Mouse (Mus musculus) kidney, adult 2 months (tissue): ENCODE measurements around the gene Gm28374. TPM values are rescaled to one million over a fixed set of nuclear protein-coding genes. Genes with fewer than 3 reads are reported as not detected.

Experiments
- DNase-seq: peaks from one replicate; pipeline ENCODE4 v3.0.0; 2021
- H3K27ac ChIP-seq: fragments of 200-500 bp; 2 replicates; pipeline ENCODE4 v1.5.1; 2012; ENCODE audit warnings: low read depth, low read length, control low read depth, inconsistent platforms; ENCODE audit not compliant: insufficient read depth
- H3K27me3 ChIP-seq: fragments of 200-500 bp; replicated peaks from 2 replicates; pipeline ENCODE4 v1.6.1; 2012; ENCODE audit warnings: mild to moderate bottlenecking, moderate library complexity, low read length, inconsistent platforms; ENCODE audit not compliant: control insufficient read depth, insufficient read depth
- H3K36me3 ChIP-seq: fragments of 200-500 bp; 2 replicates; pipeline ENCODE4 v1.6.1; 2012; ENCODE audit warnings: mild to moderate bottlenecking, moderate library complexity, low read length, inconsistent platforms; ENCODE audit not compliant: control insufficient read depth, insufficient read depth
- H3K4me1 ChIP-seq: fragments of 200-500 bp; 2 replicates; pipeline ENCODE4 v1.6.1; 2011; ENCODE audit warnings: low read length; ENCODE audit not compliant: control insufficient read depth, insufficient read depth
- H3K4me3 ChIP-seq: fragments of 200-500 bp; 2 replicates; pipeline ENCODE4 v1.5.1; 2011; ENCODE audit warnings: mild to moderate bottlenecking, low read depth, low read length, control low read depth; ENCODE audit not compliant: insufficient read depth
- CTCF ChIP-seq: fragments of 200-500 bp; conservative IDR thresholded peaks from 2 replicates; pipeline ENCODE4 v1.5.1; 2011; ENCODE audit warnings: low read depth, mild to moderate bottlenecking, control low read depth, low read length, moderate library complexity, mixed read lengths; ENCODE audit not compliant: insufficient read depth, insufficient read length
- POLR2A ChIP-seq: fragments of 200-500 bp; IDR thresholded peaks from one replicate; pipeline ENCODE4 v1.6.1; 2011; ENCODE audit warnings: low read depth, low read length, control low read depth
- WGBS: fragments of 180-500 bp; shearing (Covaris S2); methylation state at CpG from one replicate; pipeline ENCODE4 v1.1.7; 2018; 5-methylcytosine and 5-hydroxymethylcytosine counted together
- polyA plus RNA-seq: library from polyadenylated mRNA; depleted of rRNA; stranded (reverse); fragments of >200 nt; gene quantifications from 2 replicates; pipeline ENCODE4 v1.2.3, GENCODE M21; 2012

Gm28374 gene
- polyA plus RNA-seq, 1 experiment: not detected

- no peak for TF ChIP-seq CTCF
- no peak for TF ChIP-seq POLR2A
- WGBS: 93% methylated on average over 31 of the region's 31 CpGs
- Histone ChIP-seq H3K4me3 (no peak overlapping the region), H3K4me1 (peaks cover 8% of the 10 kb centered on the region; the same call in 1 of the 2 replicates), H3K27ac (no peak overlapping the region), H3K36me3 (no peaks in the 10 kb centered on the region; the same call in 1 of the 2 replicates), H3K27me3 (no peaks in the 10 kb centered on the region)
- DNase-seq: no peak
Observed at GRCm38 (mm10) chr19:6070571-6071250, 11.3 kb downstream of the Gm28374 start.

- Histone ChIP-seq H3K27me3 (no peaks in the 10 kb centered on the region), H3K36me3 (no peaks in the 10 kb centered on the region; the same call in 1 of the 2 replicates), H3K27ac (no peak overlapping the region), H3K4me3 (no peak overlapping the region), H3K4me1 (peaks cover 8% of the 10 kb centered on the region; the same call in 1 of the 2 replicates)
- DNase-seq: no peak
- TF ChIP-seq CTCF (no peak), POLR2A (no peak)
- WGBS: 91% methylated on average over 10 of the region's 10 CpGs
Observed at GRCm38 (mm10) chr19:6069851-6070250, 12.2 kb downstream of the Gm28374 start.

GRCm38 (mm10) chr19:6068951-6069350 lies 13.1 kb downstream of the Gm28374 start:
- TF ChIP-seq POLR2A (no peak), CTCF (no peak)
- WGBS: 78% methylated on average over 4 of the region's 4 CpGs

DNA sequence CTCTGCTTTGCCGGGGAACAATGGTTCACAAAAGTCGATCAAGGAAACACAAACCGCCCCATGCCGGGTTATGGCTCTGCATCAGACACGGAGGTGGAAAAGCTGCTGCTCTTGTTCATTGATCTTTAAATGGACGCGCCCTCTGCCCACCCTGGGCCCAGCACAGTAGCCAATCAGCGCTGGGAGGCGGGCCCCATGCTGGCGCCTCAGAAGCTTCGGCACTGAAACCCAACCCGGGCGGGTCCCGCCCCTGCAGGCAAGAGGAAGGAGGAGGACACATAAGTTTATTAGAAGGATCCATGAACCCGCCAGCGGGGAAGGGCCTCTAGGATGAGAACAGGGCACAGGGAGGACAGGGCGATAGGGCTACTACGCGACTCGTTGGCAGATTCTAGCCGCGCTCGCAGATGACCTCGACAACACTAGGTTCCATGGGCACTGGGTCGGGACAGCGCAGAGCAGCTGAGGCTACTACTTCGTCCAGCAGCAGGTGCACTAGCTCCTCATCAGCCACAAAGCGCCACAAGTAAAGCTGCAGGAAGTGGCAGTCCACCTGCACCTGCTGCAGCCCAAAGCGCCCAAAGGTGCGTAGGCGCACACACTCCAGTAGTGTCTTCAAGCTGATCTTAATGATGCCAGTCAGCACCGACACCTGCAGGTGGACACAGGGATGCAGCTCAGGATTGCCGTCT lies 14.2 kb downstream of the Gm28374 start, which contains the start of gene Tm7sf2:
Tm7sf2 (minus strand) TSS at position 650 of the 692 bp plus-strand sequence.
- Histone ChIP-seq H3K27me3 (no peaks in the 10 kb centered on the region), H3K36me3 (no peaks in the 10 kb centered on the region; the same call in 1 of the 2 replicates), H3K4me1 (peaks cover 9% of the 10 kb centered on the region), H3K27ac (no peak within 1 kb of the TSS), H3K4me3 (peak within 1 kb of the TSS; percentile 37)
- peak; percentile 5 for TF ChIP-seq POLR2A
- no peak for TF ChIP-seq CTCF
- peak; percentile 96 for DNase-seq
- WGBS: 9% methylated on average over 33 of the region's 33 CpGs

More at GRCm38 (mm10) chr19:6068951-6069350, 13.1 kb downstream of the Gm28374 start:
- Histone ChIP-seq H3K27ac (no peak overlapping the region), H3K36me3 (no peaks in the 10 kb centered on the region; the same call in 1 of the 2 replicates), H3K27me3 (no peaks in the 10 kb centered on the region), H3K4me1 (peaks cover 8% of the 10 kb centered on the region; the same call in 1 of the 2 replicates), H3K4me3 (no peak overlapping the region)
- no peak for DNase-seq

DNA sequence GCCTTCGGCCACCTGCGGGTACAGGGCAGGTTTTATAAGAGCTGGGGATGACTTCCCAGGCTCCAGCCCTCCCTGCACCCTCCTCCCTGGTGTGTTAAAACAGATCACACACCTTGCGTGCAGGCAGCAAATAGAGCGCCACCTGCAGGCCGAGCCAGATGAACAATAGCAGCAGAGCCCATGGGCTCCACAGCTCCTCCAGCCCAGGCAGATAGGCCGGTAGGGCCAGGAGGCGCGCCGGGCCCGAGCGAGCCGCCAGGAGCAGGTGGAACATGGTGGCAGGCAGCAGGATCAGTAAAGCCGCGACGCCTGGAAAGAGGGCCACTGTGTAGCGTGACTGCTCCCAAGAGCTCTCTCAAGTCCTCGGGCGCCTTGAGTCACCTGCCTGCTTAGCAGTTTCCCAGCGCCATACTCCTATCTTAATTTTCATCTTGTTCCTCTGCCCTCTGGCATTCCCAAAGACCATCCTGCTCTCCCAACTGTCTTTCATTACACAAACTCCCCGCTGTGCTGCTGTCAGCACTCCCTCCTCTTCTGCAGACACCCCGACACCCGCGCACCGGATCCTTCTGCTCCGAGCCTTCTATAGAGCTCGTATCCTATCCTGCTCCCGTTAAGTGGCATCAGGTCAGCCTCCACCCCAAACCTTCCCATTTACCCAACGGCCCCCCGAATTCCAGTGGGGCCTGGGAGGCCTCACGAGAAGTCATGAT lies 14.9 kb downstream of the Gm28374 start:
- DNase-seq: peak; percentile 84
- no peak for TF ChIP-seq POLR2A
- peak; percentile 90 for TF ChIP-seq CTCF
- Histone ChIP-seq H3K27ac (no peak overlapping the region), H3K4me1 (peaks cover 16% of the 10 kb centered on the region), H3K36me3 (no peaks in the 10 kb centered on the region; the same call in 1 of the 2 replicates), H3K27me3 (no peaks in the 10 kb centered on the region), H3K4me3 (peak overlapping the region; percentile 37)
- WGBS: under 1% methylated on average over 30 of the region's 30 CpGs

GRCm38 (mm10) chr19:6066571-6066970 lies 15.5 kb downstream of the Gm28374 start:
- Histone ChIP-seq H3K27ac (no peak overlapping the region), H3K4me3 (0 out of 2 replicates have a peak overlapping the region, but pooled peaks have one; percentile 37), H3K27me3 (no peaks in the 10 kb centered on the region), H3K36me3 (no peaks in the 10 kb centered on the region; the same call in 1 of the 2 replicates), H3K4me1 (peaks cover 18% of the 10 kb centered on the region)
- no peak for TF ChIP-seq POLR2A
- TF ChIP-seq CTCF: no peak
- DNase-seq: no peak
- WGBS: 38% methylated on average over 5 of the region's 5 CpGs
